Mouse (Mus musculus): ENCODE measurements around the gene Gm20897.
"Not testable (repeated sequence)": the region's sequence is repeated elsewhere in the genome, so short reads cannot be mapped to it uniquely, and the experiment has no call there.

Gm20897 gene

DNA sequence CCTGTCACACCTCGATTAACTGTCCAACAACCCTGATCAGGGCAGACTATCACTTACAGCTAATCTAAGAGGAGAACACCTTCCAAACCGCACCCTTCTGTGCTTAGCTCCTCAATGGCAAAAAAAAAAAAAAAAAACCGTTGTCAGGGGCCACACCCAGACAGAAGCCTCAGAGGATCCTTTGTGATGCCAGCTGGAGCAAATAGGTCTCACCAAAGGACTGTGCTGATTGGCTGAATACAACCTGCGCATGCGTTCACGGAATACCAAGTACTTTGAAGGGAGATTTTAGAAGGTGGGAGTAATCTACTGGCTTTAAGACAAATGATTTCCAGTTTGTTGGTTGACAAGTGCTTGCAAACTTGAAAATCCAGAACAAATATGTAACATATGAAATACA, at the start of gene Gm20897:
TSS of gene Gm20897 (minus strand) at position 101 of the 400 bp plus-strand sequence.
- not testable (repeated sequence) for DNase-seq (ENCODE audit: low spot score)

Measured in left cerebral cortex, adult 11 months (tissue).